Mouse (Mus musculus) layer of hippocampus, postnatal 10 days (tissue): ENCODE data around the gene Axin1. TPM values are rescaled to one million over a fixed set of nuclear protein-coding genes. Genes with fewer than 3 reads are reported as not detected.
"Not testable (repeated sequence)": the region's sequence is repeated elsewhere in the genome, so short reads cannot be mapped to it uniquely, and the experiment has no call there.

Experiments used
- DNase-seq, 2 experiments: peaks; one replicate each; pipeline ENCODE4 v3.0.0; 2021; ENCODE audit warnings: low spot score in 2 of 2
- total RNA-seq, 2 experiments: library from RNA; stranded (reverse); gene quantifications; 2 replicates each; pipeline ENCODE4 v1.2.3; 2021

Axin1 gene
- total RNA-seq, 2 experiments from 2014 or later = 23.7 to 25.1 TPM

GRCm38 (mm10) chr17:26187592-26187991, 49.1 kb downstream of the Axin1 start:
- no peak for DNase-seq

- DNase-seq = no peak
These were observed 49.8 kb downstream of the Axin1 start for GRCm38 (mm10) chr17:26188091-26188805.

DNA sequence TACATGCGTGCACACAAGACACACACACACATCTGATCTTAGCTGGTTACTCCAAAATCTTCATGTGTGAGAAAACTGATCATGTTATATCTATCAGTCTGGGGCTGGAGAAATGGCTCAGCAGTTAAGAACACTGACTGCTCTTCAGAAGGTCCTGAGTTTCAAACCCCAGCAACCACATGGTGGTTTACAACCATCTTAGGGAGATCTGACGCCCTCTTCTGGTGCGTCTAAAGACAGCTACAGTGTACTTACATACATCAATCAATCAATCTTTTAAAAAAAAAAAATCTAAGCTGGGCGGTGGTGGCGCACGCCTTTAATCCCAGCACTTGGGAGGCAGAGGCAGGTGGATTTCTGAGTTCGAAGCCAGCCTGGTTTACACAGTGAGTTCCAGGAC, 53.0 kb downstream of the Axin1 start:
- DNase-seq = not testable (repeated sequence)

- DNase-seq = no peak
These were observed 54.1 kb downstream of the Axin1 start for GRCm38 (mm10) chr17:26192481-26193190.

DNA sequence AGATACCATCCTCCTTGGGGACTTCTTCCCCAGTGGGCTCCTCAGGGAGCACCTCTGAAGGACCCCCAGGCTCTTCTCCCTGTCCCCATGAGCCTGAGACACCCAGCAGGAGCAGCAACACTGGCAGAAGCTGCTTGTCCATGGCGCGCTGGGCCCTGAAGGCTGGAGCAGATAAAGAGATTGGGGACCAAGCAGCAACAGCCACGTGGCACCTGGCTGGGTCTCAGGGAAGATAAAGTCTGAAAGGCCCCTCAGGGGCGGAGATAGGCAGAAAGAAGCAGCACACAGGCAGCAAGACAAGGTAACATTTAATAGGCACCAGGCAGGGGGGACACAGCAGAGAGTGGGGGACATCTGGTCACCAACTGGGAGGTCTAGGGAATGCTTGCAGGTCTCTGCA, 60.4 kb downstream of the Axin1 start, which contains the start of gene Pdia2:
Pdia2 (minus strand) TSS at position 196 of the 400 bp plus-strand sequence.
- DNase-seq = no peak

- DNase-seq = peak; percentile 34 to 50
These were observed 62.6 kb downstream of the Axin1 start for GRCm38 (mm10) chr17:26200831-26201705.

DNA sequence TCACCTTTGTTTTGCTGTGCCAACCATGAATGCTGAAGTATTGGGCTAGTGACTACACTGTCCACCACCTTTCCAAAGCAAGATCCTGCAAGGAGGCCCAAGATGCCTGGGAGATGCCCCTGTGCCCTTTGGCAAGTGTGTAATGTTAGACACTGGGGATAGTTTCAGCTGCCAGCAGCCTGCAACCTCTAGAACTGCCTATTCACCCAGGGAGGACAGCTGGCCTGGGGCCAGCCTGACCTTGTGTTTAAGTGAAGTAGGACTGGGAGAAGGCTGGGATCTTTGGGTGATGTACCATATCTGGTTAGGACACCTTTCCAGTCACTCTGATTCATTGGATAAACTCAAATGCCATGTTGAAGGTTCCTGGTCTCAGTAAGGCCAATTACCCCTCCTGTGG, 63.5 kb downstream of the Axin1 start:
- DNase-seq = no peak

DNA sequence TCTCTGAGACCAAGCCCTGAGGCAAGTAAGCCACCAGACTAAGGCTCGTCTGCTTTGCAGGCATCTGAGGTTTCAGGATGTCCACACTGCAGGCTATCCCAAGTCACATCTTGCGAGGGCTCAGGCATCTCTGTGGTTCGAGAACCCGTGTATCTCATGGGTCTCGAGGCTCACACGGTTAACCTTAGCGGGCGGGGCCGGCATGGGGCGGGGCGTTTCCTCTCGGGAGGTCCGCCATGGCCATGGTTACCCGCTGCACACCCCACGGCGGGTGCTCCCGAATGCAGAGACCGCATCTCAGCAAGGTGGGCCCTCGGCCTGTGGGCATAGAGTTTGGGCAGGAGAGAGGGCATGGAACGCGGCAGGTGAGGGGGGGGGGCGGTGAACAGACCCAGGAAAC, 64.2 kb downstream of the Axin1 start, which contains the start of gene Rgs11:
Rgs11 (plus strand) TSS at position 215 of the 400 bp plus-strand sequence.
- peak; percentile 37 to 39 for DNase-seq

DNA sequence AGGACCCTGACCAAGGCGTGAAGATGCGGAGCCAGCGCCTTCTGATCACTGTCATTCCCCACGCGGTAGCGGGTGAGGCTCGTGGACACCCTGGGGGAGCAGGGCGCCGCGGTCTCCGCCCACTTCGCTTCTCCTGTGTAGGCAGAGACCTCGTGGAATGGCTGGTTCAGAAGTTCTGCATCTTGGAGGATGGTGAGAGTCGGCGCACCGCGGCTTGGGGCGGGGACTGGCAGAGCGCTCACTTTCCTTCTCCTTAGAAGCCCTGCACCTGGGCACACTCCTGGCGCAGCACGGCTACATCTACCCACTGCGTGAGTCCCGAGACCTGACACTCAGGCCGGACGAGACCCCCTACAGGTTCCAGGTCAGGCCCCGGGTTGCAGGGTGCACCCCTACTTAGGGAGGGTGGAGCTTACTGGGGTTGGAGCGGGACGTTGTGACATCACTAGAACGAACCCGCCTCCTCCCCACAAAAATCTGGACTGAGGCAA, 64.9 kb downstream of the Axin1 start:
- DNase-seq = peak; percentile 41 to 57

DNA sequence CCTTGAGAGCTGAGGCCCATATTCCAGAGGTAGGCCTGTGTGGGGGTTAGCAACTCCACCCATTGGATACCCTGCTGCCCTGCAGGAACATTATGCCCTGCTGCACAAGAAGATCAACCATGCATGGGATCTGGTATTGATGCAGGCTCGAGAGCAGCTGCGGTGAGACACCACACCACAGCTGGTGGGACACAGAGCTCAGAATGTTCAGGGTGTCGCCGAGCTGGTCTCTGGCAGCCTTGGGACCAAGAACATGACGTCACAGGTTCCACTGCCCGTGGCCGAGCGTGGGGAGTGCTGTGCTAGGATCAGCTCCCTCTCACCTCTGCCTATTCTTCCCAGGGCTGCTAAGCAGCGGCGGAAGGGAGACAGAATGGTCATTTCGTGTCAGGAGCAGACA, 66.3 kb downstream of the Axin1 start:
- DNase-seq = no peak

- no peak for DNase-seq
These were observed 67.9 kb downstream of the Axin1 start for GRCm38 (mm10) chr17:26206392-26206791.

- DNase-seq = no peak
These were observed 69.2 kb downstream of the Axin1 start, which contains the start of gene Arhgdig for GRCm38 (mm10) chr17:26207686-26208085. Gene Arhgdig (minus strand): TSS chr17:26207786.

DNA sequence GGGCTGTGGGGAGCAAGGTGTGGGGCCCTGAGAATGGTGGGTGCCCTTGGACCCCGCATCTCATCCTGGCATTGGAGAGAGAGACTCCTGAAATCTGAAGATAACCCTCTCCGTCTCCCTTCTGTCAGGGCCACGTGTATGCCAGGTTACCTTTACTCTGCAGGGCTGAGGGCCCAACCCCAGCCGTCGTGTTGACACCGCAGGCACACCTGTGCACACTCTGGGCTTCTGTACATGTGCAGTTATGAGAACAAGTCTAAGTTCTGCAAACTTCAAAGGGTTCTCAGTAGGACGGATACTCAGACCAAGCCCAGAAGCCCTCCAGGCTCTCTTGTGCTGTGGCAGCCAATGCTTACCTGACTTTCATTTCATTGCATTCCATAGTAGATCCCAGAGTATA, 73.8 kb downstream of the Axin1 start:
- DNase-seq = no peak

GRCm38 (mm10) chr17:26212681-26213080, 74.2 kb downstream of the Axin1 start:
- no peak for DNase-seq

- DNase-seq = no peak
These were observed 83.0 kb downstream of the Axin1 start for GRCm38 (mm10) chr17:26221508-26221907.

DNA sequence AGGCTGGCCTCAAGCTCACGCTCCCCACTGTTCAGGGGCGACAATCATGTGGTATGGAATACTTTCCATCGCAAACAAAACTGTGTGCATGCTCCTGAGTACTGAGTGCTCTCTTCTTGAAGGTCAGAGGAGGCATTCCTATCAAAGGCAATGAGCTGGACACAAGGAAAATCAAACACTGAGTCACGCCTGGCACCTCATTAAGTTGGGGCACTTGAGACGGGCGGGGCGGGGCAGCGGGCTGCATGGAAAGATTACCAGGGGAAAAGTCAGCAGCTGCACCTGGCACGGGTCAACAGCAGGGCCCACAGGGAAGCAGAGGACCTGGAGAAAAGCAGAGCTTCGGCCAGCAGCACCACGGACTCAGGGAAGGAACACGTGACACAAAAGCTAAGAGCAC, 86.7 kb downstream of the Axin1 start:
- DNase-seq = no peak

GRCm38 (mm10) chr17:26229776-26230175, 91.3 kb downstream of the Axin1 start:
- DNase-seq = no peak

GRCm38 (mm10) chr17:26231156-26231555, 92.7 kb downstream of the Axin1 start:
- DNase-seq = no peak

DNA sequence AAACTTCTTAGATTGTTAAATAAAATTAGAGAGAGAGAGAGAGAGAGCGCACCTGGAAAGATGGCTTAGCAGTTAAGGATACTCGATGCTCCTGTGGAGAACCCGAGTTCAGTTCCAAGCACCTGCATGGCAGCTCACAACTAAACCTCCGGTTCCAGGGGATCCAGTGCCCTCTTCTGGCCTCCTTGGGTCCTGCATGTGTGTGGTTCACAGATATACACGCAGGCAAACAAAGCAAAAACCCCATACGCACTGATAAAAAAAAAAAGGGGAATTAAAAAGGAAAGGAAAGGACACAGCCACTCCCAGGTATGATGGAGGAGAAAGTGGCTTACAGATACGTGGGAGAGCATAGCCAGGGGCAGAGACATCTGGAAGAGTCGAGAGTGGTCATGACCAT, 94.4 kb downstream of the Axin1 start:
- DNase-seq = no peak

DNA sequence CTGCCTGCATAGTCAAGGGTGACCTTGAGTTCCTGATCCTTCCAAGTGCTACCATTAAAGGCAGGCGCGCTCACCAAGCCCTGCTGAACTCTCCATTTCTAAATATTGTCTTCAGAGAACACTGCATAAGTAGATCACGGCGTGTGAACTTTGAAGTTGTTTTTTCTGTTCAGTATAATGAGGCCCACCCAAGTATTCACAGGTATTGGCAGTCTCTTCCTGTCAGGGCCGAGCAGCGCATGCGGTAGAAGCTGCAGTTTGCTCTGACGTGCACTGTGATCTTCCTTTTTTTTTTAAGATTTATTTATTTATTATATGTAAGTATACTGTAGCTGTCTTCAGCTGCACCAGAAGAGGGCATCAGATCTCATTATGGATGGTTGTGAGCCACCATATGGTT, 95.9 kb downstream of the Axin1 start:
- DNase-seq = no peak

DNA sequence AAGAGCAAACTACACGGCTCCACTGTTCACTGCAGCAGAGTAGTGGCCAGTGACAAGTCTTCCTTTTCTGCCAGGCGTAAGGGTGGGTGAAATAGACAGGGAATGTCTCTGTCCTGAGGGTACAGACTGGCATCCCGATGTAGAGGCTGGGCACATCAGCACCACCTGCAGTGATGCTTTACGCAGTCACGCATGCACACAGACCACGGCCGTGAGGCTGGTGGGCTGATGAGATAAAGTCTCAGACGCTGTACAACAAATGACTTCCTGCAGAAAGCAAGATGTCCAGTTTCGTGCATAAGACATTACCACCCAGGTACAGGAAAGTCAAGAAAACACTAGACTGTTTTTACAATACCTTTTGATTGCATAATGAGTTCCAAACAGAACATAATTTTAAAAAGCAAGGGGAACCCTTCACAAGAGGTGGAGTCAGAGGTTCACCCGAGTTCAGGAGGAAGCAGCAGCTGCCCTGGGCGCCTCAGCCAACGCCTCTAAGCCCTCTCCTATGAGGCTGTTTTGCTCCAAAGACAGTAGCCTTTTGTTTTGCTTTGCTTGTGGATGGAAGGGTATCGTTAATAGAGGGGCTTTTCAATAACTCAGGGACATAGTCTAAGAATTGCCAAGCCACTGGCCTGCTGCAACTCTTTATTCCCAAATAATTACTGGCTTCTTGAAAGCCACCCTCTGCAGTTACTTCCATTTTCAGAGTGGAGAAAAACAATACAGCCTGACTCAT, 96.8 kb downstream of the Axin1 start:
- no peak for DNase-seq
